Mouse (Mus musculus) adrenal gland, postnatal 10 days (tissue): ENCODE measurements at regions not wholly inside any gene's neighbourhood (a gene's known extent, or its start where the extent isn't known, plus 50 kb on each side); places are given as distances from the start of the nearest gene placed in this dataset.

Source experiments
- DNase-seq: peaks from one replicate; pipeline ENCODE4 v3.0.0; 2021; ENCODE audit warnings: mixed read lengths

DNA sequence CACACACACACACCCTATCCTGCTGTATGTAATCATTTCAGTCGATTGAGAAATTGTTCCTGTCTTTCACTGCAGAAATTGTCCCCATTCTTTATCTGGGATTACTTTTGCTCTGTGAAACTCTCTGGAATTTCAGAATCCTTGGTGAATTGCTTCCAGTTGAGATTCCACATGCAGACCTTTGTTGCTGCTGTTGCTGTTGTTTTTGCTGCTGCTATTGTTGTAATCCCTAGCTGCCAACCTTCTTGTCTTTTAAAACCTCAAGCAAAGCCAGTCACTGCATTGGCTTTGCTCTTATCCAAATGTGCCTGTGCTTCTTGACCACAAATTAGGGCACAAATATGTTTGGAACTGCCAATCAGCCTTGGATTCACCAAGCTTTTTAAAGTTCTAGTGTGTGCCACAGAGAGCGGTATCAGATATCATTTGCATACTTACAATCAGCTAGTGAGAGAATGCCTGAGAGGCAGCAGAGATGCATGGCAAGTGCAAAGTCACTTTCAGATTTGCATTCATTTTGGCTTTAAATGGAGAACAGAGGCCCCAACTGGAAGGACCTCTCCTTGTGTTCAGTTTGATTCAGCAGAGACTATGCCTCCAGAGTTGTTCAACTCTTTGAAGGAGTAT is 1187.0 kb upstream of the Map3k7 start:
- no peak for DNase-seq

DNA sequence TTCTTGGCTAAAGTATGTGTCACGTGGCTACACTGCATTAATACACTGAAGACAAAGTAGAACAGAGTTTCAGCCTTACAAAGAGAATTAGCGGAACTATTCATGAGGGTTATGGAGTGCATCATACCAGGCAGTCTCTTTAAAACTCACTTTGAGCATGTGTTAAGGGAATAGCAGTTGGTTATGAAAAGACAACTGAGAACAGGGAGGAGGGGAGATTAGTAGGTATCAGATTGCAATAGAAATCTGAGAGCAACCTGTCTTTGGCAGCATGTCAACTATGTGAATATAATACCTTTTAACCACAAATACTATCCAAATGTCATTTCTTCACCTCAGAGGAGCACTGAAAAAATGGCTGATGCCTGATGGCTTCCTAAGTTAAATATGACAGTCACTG is 1182.2 kb upstream of the Map3k7 start:
- no peak for DNase-seq

DNA sequence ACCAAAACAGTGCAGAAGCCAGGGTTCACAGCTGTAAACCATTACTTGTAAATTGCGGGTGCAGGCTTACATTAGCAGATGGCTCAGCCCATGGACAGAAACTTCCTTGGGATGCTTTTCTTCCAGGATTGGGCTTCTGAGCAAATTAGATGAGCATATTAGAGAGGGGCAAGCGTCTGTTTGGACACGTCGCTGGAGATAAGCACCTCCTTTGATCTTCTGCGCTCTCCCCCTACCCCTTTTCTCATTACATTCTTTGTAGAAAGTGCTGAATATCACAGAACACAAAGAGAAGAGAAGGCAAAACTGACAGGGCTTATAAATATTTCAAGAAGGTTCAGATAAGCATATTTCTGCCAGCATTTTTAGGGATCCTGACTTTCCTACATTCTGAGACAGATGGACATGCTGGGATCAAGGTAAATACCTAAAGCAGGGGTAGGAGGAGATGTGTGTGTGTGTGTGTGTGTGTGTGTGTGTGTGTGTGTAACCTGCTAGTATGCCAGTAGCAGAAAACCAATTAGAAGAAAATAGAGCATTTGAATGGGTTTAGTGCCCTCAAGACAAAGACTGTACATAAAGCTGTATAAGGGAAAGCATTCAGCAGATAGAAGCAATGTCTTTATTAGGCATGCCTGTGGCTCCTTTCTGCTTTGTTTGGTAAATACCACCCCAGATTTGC is 1173.8 kb upstream of the Map3k7 start:
- DNase-seq = no peak

DNA sequence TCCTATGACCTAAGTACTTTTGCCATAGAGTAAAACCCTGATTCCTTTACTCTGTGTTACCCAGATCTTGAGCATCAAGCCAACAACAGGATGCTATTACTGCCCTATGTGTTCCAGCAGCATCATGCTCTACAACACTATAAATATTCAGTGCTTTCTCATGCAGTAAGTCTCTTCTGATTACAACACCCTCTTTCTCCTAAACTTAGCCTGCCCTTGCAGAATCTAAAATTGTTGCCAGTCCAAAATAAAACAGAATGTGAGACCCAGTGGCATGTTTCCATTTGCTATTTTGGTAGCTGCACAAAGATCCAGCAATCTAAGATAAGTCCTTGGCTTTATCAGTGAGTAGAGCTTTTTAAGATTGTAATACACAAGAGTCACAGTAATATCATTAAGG is 1154.1 kb upstream of the Map3k7 start:
- DNase-seq = no peak

DNA sequence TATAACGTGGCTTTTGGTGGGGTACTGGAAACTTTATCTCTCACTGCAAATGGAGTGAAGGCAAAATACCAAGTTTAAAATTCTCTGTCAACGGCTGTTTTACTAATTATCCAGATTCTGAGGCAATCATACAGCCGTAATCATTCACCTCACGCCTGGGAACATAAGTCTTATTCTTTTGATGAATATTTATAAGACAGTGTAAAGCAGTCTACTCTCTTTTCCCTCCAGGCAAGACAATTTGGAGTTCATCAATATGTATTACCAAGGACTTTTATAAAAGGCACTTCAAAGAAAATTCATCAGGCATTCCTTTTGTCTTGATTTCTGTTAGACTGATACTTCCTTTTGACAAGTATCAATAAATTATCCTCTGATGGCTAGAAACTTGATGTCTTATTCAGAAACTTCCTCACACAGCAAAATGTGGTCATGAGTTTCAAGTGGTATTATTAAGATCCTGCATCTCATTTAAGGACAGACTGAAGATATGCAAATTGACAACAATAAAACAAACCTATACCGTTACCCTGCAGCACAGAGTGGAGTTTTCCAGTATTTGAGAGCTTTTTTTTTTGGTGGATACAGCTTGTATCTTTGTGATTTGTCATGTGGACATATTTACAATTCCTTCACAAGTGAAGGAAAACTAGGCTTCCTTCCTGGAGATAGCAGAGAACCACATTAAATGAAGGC is 1108.4 kb upstream of the Map3k7 start:
- DNase-seq = no peak

DNA sequence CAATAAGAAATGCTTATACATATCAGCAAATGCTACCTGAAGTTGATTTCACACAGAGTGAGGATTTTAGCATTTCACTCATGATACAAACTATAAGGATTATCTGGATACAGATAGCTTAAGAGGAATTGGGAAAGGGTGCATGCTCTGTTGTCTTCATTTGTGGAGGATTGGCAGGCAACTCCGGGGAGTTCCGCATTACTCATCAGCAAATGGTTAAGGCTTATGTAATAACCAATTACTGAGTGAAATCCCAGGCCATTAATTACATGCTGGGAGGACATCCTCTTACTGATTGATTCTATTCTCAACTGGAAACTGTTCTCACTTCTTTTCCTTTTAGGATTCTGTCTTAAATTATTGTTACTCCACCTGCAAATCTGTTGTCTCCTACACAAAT is 1058.9 kb upstream of the Map3k7 start:
- DNase-seq = no peak

DNA sequence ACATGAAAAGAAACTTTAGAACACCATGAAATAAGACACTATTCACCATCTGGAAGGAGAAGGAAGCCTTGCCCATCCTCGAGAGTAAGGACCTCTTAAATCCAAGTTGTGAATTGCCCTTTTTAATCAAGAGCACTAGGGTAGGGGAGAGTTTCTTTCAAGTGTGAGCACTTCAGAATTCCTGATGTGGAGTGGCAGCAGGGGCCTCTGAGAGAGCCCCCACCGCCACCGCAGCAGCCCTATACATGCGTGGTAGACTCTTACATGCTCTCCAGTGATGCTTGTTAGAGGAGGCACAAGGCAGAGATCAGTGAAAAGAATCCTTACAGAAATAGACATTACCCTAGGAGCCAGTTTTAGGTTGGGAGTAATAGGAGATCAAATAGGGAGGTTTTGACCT is 1041.0 kb upstream of the Map3k7 start:
- no peak for DNase-seq

DNA sequence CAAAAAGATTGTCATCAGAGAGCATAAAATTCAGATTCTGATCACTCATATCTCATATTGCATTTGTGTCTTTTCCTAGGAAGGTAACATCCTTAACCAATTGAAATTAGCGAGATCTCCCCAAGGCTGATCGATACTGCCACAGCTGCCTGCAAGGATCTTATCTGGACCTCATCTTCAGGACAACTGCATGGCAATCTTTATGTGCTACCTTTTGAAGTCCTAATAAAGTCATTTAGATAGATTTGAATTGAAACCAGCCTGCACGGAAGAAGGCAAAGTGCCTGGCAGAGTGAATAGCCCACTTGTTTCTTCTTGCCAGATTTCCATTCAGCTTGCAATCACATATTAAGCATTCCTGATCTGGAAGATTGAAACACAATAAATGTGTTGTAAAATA is 1031.5 kb upstream of the Map3k7 start:
- no peak for DNase-seq

DNA sequence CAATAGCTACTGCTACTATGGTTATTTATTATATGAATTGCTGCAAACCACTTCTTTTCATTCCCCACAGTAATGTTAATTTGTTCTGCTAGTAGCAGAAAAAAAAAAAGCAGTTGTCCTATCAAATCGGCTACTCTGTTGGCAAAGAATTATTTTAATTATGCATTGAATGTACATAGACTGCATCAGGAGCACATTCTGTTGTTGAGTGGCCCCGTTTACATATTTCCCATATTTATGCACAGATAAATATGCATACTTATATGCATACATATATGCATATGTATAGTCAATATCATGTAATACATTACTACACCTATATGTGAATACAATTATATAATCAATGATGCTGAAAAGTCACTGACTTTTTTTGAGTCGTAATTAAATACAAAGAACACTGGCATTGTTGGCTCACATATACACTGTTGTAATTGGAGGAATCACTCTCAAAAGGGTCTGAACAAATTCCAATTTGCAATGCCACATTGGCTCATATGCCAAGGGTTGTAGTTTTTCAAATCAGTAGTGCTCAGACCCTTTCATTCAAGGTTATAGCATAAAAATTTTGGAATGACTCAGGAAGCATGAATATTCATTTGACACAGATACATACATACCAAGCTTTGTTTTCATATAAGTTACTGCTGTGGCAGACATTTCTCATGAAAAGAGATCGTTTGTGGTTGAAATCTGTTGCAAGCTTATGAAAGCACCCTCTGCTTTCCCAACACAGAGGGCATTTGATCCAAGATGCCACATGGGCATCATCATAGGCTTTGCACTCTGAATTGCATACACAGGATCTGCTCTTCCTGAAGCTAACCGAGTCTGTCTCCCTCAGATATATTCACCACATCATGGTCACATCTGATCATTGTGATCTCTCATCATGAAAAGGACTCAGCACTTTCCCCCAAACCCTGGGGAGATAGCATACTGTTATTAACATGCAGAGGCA is 1030.6 kb upstream of the Map3k7 start:
- DNase-seq = no peak

DNA sequence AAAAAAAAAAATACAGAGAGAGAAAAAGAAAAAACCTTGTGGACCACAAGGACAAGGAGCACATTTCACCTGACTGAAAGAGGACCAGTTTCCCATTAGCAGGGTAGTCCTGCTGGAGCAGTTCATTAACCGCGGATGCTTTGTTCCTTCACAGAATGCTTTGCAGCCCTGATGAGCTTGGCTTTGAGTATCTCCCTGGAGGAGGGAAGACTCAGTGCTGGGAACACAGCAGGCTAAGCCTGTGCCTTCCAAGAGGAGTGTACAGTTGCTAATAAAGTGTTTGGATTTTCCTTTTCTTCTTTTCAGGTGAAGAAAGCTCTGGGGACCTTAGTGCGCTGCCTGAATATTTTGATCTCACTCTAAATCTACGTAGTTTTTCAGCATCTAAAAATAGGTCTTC is 980.3 kb upstream of the Map3k7 start:
- no peak for DNase-seq

DNA sequence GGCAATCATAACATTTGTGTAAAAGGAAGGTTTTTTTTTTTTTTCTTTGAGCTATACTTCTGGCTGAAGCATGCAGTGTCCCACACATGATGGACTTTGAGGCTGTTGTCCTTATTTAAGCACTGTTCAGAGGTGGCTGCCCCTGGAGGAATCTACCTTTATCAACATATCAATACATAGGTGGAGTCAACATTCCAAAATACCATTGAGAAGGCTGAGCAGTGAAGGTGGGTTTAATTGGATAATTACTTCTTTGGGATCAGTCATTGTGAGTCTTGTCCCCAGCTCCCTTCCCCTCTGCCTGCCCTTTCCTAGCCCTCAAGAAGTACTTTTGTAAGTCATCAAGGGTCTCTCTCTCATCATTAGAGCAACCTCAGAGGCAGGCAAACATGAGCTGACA is 951.9 kb upstream of the Map3k7 start:
- DNase-seq = no peak

DNA sequence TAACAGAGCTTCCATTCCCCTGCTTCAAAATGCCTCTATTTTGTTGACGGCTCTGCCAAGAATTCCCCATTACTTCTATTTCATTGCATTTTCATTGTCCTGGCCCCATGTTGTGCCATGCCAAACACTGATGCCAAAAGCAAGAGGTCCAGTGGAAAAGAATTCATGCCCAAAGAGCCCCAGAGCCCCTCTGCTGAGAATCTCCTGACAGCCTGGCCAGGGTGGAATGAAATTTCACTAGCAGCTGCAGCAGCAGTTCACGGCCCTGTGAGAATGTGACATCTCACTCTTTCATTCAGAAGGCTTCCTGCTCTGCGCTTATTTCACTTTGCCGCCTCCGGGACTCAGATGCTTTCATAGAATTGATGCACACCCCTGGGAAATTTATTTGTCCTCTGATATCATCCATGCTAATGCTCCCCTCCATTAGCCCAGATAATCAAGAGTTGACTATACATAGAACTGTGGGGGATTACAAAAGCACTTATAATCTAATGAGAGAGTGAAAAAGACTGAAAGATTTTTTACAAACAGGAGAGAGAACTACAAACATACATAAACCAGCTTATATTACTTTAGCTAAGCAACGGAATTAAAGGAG is 911.7 kb upstream of the Map3k7 start:
- no peak for DNase-seq

DNA sequence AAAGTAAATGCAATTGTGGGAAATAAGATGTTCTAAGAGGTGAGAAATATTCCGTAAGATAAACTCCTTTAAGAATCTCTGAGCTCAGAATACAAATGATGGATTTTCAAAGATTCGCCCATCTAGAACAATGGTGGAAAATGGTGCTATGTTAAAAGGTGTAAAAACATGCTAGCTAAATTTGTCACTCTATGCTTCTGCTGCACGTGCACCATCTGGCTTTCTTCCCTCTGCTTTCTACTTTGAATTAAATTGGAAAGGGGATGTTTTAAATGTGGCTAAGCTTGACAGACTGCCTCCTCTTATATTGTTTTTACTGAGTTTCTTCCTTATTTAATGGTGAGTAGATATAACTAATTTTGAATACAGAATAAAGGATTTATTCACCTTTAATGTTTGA is 887.7 kb upstream of the Map3k7 start:
- no peak for DNase-seq

DNA sequence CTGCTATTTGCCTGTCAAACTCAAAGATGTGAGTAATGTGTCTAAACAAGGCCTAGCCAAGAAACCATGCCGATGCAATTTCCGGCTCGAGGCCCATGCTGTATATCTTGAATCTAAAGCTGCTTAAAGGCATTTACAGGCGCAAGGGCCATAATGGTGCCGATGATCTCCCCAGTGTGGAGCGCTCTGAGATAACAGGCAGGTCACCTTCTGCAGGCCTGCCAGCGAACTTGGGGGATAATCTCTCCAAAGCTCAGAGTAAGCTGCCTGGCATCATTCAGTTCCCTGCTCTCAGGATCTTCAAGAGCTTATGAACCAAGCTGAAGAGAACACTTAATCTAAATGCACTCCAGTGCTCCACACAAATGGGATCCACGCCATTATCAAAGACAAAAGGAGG is 842.3 kb upstream of the Map3k7 start:
- no peak for DNase-seq

DNA sequence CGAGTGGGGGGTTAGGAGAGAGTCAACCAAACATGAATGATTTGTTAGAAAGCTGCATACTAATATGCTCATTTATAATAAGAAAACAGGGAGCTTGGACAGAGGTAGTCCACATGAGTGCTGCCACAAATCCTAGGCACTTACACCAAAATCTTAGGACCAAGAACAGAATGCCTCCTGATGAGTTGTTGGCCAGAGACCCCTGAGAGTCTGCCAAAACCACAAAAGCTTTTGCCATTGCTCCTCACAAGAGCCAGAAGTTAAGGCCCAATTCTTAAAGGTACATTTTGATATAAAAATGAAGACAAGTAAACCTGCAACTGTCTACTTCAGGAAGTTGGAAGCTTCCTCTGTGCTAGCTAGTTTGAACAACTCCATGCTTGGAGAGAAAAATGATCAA is 820.7 kb upstream of the Map3k7 start:
- no peak for DNase-seq

DNA sequence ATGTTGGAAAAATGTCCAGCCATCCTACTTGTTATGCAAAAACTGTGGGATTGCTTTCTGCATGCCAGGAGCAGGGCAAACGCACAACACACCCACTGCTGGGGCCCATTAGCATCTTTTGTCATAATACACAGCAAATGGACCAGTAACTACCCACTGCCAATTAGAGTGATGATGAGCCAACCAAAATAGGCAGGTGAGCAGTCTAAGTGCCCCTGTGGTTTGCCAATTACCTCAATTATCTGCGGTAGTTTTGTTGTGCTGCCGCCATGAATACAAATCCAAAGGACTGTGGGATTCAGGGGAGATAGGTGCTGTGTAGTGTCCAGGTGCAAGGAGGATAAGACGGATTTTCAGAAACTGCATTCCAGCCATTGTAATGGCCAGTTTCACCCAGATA is 796.5 kb upstream of the Map3k7 start:
- DNase-seq = no peak

DNA sequence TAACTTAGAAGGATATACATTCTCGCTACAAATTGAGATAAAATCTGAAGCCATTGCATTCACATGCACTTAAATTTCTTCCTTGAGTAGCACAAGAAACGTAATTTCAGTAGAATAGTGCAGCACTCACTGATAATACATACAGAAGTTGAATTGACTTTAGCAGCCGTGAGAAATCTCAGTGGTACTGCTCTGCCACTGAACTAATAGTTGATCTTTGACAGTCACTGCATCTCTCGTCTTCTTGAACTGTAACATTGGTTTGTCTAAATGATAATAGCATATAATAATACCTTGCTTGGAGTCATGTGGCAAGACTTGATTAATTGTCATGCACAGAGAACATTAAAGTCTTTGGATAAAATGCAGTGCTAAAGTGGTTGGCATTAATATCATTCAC is 795.5 kb upstream of the Map3k7 start:
- no peak for DNase-seq

DNA sequence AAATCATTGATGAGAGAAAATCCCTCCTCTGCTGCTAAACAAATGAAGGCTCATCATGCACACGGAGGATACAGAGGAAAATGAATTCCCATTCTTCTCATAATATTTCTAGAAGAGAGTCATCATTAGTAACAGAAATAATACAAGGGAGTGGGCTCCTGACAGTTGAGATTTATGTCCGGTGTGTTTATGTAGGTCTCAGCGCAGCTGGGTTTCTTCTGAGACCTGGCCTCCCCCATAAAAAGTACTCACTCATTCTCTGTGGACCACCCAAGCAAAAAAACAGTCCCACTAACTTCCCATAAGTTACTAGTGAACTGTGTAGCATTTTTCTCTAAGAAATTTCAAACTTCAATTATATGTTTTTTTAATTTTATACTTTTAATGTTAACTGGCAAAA is 792.7 kb upstream of the Map3k7 start:
- DNase-seq = no peak

DNA sequence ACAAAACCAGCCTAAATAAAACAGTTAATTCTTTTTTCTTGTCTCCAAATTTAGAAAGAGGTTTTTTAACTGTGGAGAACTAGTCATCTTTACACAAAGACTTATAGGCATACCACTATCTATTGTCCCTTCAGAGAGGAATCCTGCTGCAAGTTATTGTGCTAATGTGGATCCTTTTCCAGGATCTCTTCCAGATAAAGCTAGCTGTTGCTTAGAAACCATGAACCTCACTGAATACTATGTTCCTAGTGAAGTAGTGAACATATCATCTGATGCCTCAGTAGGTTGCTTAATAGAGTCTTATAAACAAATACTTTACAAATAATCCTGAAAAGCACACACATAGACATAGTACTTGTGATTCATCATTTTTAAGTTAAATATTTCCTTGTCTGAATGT is 766.0 kb upstream of the Map3k7 start:
- no peak for DNase-seq

DNA sequence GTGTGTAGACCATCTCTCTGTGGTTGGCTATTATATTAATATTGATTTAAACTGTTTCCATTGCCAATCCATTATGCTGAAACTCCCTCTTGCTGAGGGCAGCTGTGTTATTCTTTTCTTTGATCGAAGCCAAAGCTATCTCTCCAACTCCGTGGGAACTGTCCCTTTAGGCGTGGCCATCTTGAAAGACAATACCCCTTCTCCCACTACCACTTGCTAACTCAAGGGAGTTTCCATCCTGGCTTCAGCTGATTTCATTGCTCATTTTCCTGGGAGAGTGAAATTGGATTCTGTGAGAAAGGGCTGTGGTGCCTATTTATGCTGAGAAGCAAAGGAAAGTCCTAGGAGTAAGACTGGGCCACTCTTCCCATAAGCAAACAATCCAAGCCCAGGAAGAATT is 760.6 kb upstream of the Map3k7 start:
- DNase-seq = no peak

DNA sequence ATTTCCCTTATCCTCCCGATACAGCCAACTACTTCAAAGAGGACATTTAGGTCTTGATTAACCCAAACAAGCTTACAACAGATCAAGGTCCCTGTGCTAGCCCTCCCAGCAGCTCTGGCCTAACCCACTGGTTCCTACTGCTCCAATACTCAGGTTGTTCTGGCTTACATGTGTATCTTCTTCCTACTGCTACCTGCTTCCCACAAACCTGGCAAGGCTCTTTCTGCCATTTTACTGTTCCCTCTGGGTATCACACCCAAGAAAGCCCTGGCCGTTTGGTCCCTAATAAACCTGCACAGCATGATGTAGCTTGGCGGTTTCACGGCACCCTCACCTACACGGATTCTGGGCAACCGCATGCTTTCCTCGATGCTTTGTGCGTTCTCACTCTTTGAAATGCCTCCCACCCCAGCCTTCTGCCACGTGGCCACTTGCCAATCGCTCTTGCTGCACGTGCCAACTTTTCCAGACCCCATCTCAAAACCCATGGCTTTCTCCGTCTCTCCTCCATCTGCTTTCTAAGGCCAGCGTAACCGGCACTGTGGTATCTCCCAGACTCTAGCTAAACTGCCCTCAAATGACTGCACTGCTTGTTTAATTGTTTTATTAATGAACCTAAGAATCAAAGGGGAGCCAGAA is 758.4 kb upstream of the Map3k7 start:
- no peak for DNase-seq

DNA sequence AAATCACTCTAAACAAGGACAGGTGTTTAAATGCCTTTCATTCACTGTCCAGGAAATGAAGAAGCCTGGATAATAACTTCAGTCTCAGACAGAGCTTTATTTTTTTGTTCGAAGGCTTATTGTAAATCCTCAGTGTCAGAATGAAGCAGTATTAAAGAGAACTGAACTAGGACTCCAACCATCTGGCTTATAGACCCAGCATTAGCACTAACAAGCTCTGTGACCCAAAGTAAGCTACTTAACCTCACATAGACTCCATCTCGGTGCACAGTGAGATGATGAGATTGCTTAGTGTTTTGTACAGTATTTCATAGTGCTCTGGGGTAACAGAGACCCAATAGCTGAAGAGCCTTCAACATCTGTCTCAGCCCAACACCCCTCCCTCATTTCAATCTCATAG is 738.2 kb upstream of the Map3k7 start:
- no peak for DNase-seq
